Mouse (Mus musculus) heart, embryonic 10.5 days (tissue): Measurements from ENCODE around the gene Cdk5rap2. TPM values are rescaled to one million over a fixed set of nuclear protein-coding genes. Genes with fewer than 3 reads are reported as not detected.

Experiments
- polyA plus RNA-seq: library from polyadenylated mRNA; unstranded; fragments of >200 nt; fragmentation: Nextera tagmentation; extraction: Ambion mirVana; gene quantifications from 2 replicates; pipeline ENCODE4 v1.2.1, GENCODE M21; 2016

Cdk5rap2 gene
- polyA plus RNA-seq, 1 experiment from 2014 or later: 17.7 TPM

Other genes starting within 250 kb of the Cdk5rap2 start
- 4.6 and 5.5 TPM in 2 replicates for gene Megf9, start 124.6 kb upstream of the Cdk5rap2 start, polyA plus RNA-seq